Mouse (Mus musculus): ENCODE results near the gene Sptan1.

- TF ChIP-seq CTCF (IDR thresholded peaks at IDR 0.05; ENCODE audit: borderline replicate concordance, insufficient read depth, low read depth, low read length) = no peak
- no peak for TF ChIP-seq POLR2A (IDR thresholded peaks at IDR 0.05; ENCODE audit: borderline replicate concordance, insufficient read depth, low read length)
Measured at GRCm38 (mm10) chr2:30026997-30027396, 61.6 kb downstream of the Sptan1 start.
